Mouse (Mus musculus): Measurements from ENCODE around the gene Cd109. TPM values are rescaled to one million over a fixed set of nuclear protein-coding genes. Genes with fewer than 3 reads are reported as not detected.

The Cd109 gene
- polyA plus RNA-seq, 1 experiment = not detected

DNA sequence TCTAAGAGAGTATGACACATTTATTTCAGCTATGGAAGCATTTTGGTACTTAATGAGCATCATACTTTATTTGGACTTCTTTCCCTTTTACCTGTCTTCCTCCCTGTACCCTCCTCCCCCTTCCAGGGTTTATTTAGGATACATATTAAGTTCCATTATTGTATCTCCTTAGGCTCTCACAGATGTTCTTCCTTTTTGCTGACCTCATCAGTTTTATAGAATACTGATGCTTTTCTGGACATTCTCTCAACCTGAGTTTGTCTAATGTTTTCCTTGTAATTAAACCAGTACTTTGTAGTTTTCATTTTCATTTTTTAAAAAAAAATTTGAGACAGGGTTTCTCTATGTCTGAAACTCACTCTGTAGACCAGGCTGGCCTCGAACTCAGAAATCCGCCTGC lies 24.9 kb upstream of the Cd109 start:
- WGBS = 93% methylated on average over 2 of the region's 2 CpGs
- no peak overlapping the region for H3K4me3 ChIP-seq (ENCODE audit: insufficient read depth, low read depth, low read length)
- H3K4me1 ChIP-seq (ENCODE audit: control insufficient read depth, insufficient read depth, low read length) = peaks cover 4% of the 10 kb centered on the region
- no peak for TF ChIP-seq POLR2A (IDR thresholded peaks at IDR 0.05; ENCODE audit: insufficient read depth, low read depth, low read length)
- no peak for TF ChIP-seq CTCF (IDR thresholded peaks at IDR 0.05; ENCODE audit: insufficient read depth, low read depth, low read length)
- H3K27ac ChIP-seq (ENCODE audit: insufficient read depth, low read depth, low read length) = no peak overlapping the region

DNA sequence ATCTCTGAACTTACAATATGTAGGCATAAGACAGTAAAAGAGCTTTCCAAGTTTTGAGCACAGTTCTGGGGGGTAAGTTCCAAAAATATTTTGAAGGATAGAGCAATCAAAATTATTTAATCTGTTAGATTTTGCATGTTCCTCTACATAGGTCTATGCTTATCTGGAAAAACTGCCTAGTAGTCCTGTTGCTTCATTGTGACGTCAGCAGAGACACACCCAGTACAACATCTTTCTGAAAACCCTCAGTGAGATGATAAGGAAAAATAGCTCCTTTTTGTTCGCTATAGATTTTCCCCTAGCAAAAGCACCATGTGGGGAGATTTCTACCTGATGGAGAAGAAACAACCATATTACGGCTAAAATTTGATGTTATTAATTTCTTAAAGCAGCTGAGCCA lies 20.1 kb upstream of the Cd109 start:
- no peaks in the 10 kb centered on the region for H3K4me1 ChIP-seq (ENCODE audit: control insufficient read depth, insufficient read depth, low read length)
- no peak for TF ChIP-seq POLR2A (IDR thresholded peaks at IDR 0.05; ENCODE audit: insufficient read depth, low read depth, low read length)
- no peak for TF ChIP-seq CTCF (IDR thresholded peaks at IDR 0.05; ENCODE audit: insufficient read depth, low read depth, low read length)

GRCm38 (mm10) chr9:78595769-78596555 lies 19.4 kb upstream of the Cd109 start:
- no peak overlapping the region for H3K4me3 ChIP-seq (ENCODE audit: insufficient read depth, low read depth, low read length)
- H3K27ac ChIP-seq (ENCODE audit: insufficient read depth, low read depth, low read length) = no peak overlapping the region
- no peaks in the 10 kb centered on the region for H3K4me1 ChIP-seq (ENCODE audit: control insufficient read depth, insufficient read depth, low read length)
- no peak for TF ChIP-seq POLR2A (IDR thresholded peaks at IDR 0.05; ENCODE audit: insufficient read depth, low read depth, low read length)
- no peak for TF ChIP-seq CTCF (IDR thresholded peaks at IDR 0.05; ENCODE audit: insufficient read depth, low read depth, low read length)
- WGBS = 86% methylated on average over 18 of the region's 18 CpGs

More for the DNA sequence above, 20.1 kb upstream of the Cd109 start:
- 90% methylated on average over 3 of the region's 3 CpGs for WGBS
- no peak overlapping the region for H3K27ac ChIP-seq (ENCODE audit: insufficient read depth, low read depth, low read length)
- no peak overlapping the region for H3K4me3 ChIP-seq (ENCODE audit: insufficient read depth, low read depth, low read length)

- no peak overlapping the region for H3K4me3 ChIP-seq (ENCODE audit: insufficient read depth, low read depth, low read length)
- no peak overlapping the region for H3K27ac ChIP-seq (ENCODE audit: insufficient read depth, low read depth, low read length)
- H3K4me1 ChIP-seq (ENCODE audit: control insufficient read depth, insufficient read depth, low read length) = no peaks in the 10 kb centered on the region
- no peak for TF ChIP-seq POLR2A (IDR thresholded peaks at IDR 0.05; ENCODE audit: insufficient read depth, low read depth, low read length)
- 5% methylated on average over 5 of the region's 5 CpGs for WGBS
These were observed 18.5 kb upstream of the Cd109 start for GRCm38 (mm10) chr9:78596834-78597233.

DNA sequence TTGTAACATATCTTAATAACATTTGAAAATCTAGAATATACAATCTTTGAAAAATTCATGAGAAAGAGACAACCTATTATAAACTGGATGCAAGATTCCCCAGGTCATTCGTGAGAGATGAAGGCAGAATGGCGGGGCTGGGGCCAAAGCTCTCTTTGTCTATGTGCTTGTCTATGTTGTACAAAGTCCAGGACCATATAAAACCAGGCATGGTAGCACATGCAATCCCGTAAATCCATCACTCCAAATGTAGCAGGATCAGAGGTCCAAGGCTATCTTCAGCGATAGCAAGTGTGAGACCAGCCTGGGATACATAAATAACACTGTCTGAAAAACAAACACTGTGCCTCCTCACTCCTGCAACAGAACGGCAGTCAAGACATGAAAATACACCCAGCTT lies 15.4 kb upstream of the Cd109 start:
- Histone ChIP-seq H3K4me3 (ENCODE audit: insufficient read depth, low read depth, low read length) (no peak overlapping the region), H3K27ac (ENCODE audit: insufficient read depth, low read depth, low read length) (no peak overlapping the region), H3K4me1 (ENCODE audit: control insufficient read depth, insufficient read depth, low read length) (no peaks in the 10 kb centered on the region)
- no peak for TF ChIP-seq CTCF (IDR thresholded peaks at IDR 0.05; ENCODE audit: insufficient read depth, low read depth, low read length)
- TF ChIP-seq POLR2A (IDR thresholded peaks at IDR 0.05; ENCODE audit: insufficient read depth, low read depth, low read length) = no peak
- 87% methylated on average over 5 of the region's 5 CpGs for WGBS

- Histone ChIP-seq H3K4me3 (ENCODE audit: insufficient read depth, low read depth, low read length) (no peak overlapping the region), H3K27ac (ENCODE audit: insufficient read depth, low read depth, low read length) (no peak overlapping the region), H3K4me1 (ENCODE audit: control insufficient read depth, insufficient read depth, low read length) (no peaks in the 10 kb centered on the region)
- 48% methylated on average over 4 of the region's 4 CpGs for WGBS
- TF ChIP-seq CTCF (IDR thresholded peaks at IDR 0.05; ENCODE audit: insufficient read depth, low read depth, low read length) = no peak
- TF ChIP-seq POLR2A (IDR thresholded peaks at IDR 0.05; ENCODE audit: insufficient read depth, low read depth, low read length) = no peak
These were observed 14.2 kb upstream of the Cd109 start for GRCm38 (mm10) chr9:78601046-78601730.

DNA sequence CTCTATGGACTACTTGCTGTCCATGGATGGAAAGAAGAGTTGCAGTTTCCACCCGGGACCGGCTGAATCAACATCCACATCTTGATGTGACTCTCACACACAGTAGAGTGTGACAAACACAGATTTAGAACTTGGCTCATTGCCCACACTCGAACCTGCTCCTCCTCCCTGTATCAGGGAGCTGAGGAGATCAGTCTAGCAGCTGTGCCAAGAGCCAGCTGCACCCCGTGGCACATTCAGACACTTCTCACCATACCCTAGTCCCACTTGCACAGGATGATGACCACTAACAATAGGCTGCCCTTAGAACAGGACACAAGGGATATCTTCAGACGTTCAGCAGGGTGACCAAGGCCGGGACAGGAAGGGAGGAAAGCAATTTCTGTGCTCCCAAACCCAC lies 1.1 kb upstream of the Cd109 start:
- H3K4me1 ChIP-seq (ENCODE audit: control insufficient read depth, insufficient read depth, low read length) = peaks cover 15% of the 10 kb centered on the region
- no peak overlapping the region for H3K4me3 ChIP-seq (ENCODE audit: insufficient read depth, low read depth, low read length)
- WGBS = 15% methylated on average over 6 of the region's 6 CpGs
- no peak for TF ChIP-seq POLR2A (IDR thresholded peaks at IDR 0.05; ENCODE audit: insufficient read depth, low read depth, low read length)
- no peak for TF ChIP-seq CTCF (IDR thresholded peaks at IDR 0.05; ENCODE audit: insufficient read depth, low read depth, low read length)
- no peak overlapping the region for H3K27ac ChIP-seq (ENCODE audit: insufficient read depth, low read depth, low read length)

DNA sequence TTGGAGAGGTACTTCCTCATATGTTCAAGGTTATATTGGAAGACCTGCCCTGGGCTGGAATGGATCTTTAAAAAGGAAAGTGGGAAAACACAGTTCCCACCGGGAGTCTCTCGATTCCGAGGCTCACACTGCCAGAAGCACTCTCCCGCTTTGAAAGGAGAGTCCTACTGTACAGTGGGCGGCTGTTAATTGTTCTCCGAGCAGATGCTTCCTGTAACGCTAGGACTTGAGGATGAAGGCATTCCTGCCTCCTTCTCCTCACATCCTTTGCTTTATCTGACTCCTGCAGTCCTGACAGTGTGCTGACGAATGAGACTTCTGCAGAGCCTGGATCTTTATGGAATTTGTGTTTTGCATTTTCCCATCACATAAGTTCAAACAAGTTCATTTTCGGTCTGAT lies 3.9 kb downstream of the Cd109 start:
- H3K4me3 ChIP-seq (ENCODE audit: insufficient read depth, low read depth, low read length) = no peak overlapping the region
- no peak for TF ChIP-seq CTCF (IDR thresholded peaks at IDR 0.05; ENCODE audit: insufficient read depth, low read depth, low read length)
- TF ChIP-seq POLR2A (IDR thresholded peaks at IDR 0.05; ENCODE audit: insufficient read depth, low read depth, low read length) = no peak
- peaks cover 17% of the 10 kb centered on the region for H3K4me1 ChIP-seq (ENCODE audit: control insufficient read depth, insufficient read depth, low read length)
- 62% methylated on average over 9 of the region's 9 CpGs for WGBS
- no peak overlapping the region for H3K27ac ChIP-seq (ENCODE audit: insufficient read depth, low read depth, low read length)

GRCm38 (mm10) chr9:78623301-78623747 lies 8.0 kb downstream of the Cd109 start:
- TF ChIP-seq CTCF (IDR thresholded peaks at IDR 0.05; ENCODE audit: insufficient read depth, low read depth, low read length) = no peak
- no peak for TF ChIP-seq POLR2A (IDR thresholded peaks at IDR 0.05; ENCODE audit: insufficient read depth, low read depth, low read length)
- Histone ChIP-seq H3K27ac (ENCODE audit: insufficient read depth, low read depth, low read length) (0 out of 2 replicates have a peak overlapping the region, but pooled peaks have one; percentile 7), H3K4me3 (ENCODE audit: insufficient read depth, low read depth, low read length) (no peak overlapping the region), H3K4me1 (ENCODE audit: control insufficient read depth, insufficient read depth, low read length) (peaks cover 6% of the 10 kb centered on the region; the same call in 1 of the 2 replicates)
- 53% methylated on average over 10 of the region's 10 CpGs for WGBS
